Mouse (Mus musculus): Measurements from ENCODE around the gene Rbfox3. TPM values are rescaled to one million over a fixed set of nuclear protein-coding genes. Genes with fewer than 3 reads are reported as not detected.

The Rbfox3 gene
- polyA plus RNA-seq, 1 experiment from 2014 or later: 0.26 TPM

DNA sequence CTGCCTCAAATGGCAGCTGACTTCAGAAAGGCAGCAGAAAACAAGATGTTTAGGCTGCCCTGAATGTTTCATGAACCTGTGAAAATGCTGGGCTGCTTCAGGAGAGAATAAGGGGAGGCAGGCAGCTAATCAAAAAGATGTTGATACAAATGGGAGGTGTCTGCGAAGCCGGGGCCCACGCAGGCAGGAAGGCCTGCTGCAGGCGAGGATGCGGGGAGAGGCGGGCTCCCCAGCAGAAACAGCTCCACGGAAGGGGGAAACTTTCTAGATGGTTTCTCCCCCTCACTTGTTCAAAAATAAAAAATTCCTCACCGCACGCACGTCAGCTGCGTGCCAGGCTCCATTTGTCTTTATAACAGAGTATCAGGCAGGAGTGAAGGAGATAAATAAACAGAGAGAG, 5.7 kb downstream of the Rbfox3 start:
- Histone ChIP-seq H3K27ac (ENCODE audit: poor library complexity, severe bottlenecking) (no peak overlapping the region), H3K36me3 (no peaks in the 10 kb centered on the region), H3K9me3 (replicated peaks) (no peaks in the 10 kb centered on the region), H3K9ac (no peak overlapping the region), H3K27me3 (replicated peaks) (peaks cover 93% of the 10 kb centered on the region), H3K4me1 (replicated peaks) (peaks cover 18% of the 10 kb centered on the region), H3K4me3 (no peak overlapping the region), H3K4me2 (no peak overlapping the region)
- WGBS: 45% methylated on average over 11 of the region's 11 CpGs
- no peak for ATAC-seq (ENCODE audit: insufficient number of reproducible peaks, low FRiP score)

DNA sequence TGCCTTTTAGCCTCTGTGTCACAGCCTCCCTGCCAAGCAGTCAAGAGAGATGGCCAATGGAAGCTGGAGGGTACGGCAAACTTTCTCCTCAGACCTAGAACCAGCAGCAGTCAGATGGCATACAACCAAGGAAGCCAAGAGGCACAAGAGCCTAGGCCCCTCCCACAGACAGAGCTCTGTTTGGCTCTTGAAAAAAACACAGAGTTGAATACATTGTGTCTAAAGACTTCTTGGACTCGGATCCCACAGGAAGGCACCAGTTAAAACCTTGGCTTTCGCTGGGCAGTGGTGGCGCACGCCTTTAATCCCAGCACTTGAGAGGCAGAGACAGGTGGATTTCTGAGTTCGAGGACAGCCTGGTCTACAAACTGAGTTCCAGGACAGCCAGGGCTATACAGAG, 7.1 kb downstream of the Rbfox3 start:
- ATAC-seq (ENCODE audit: insufficient number of reproducible peaks, low FRiP score): no peak

DNA sequence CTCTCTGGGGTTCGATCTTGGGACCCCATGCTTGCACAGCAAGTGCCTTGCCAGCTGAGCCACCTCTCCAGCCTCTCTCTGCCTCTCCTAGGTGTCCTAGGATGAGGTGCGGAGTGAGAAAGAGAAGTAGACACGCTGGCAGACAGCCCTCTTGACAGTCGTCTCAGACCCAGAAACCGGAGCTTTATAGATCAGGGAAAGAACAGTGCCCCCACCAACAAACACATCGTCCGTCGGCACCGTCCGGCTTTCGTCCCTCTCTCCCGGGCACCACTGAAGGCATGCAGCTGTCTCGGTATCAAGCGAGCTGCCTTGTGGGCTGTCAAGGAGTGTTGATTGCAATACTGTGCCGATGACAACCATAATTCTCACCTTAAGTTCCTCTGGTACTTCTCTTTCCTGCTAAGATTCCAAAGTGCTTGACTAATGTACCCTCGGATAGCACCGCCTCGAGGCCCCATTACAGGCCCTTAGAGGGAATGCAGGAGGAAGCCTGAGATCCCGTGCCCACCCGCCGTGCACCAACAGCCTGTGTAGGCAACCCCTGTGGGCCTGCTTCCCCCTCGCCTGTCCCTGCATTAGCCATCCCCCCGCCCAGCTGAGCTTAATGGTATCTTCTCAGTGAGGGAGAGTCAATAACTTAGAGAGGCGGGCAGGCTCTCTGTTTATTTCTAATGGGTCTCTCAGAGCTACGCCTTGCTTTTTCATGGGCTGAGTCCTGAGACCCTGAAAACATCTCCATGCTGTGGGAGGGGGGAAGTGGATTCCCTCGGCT, 11.4 kb downstream of the Rbfox3 start:
- Histone ChIP-seq H3K4me2 (peak overlapping the region; percentile 25), H3K4me3 (no peak overlapping the region), H3K9me3 (replicated peaks) (no peaks in the 10 kb centered on the region), H3K36me3 (no peaks in the 10 kb centered on the region), H3K4me1 (replicated peaks) (peaks cover 6% of the 10 kb centered on the region; the same call in 1 of the 2 replicates), H3K9ac (no peak overlapping the region), H3K27me3 (replicated peaks) (peaks cover 77% of the 10 kb centered on the region), H3K27ac (ENCODE audit: poor library complexity, severe bottlenecking) (no peak overlapping the region)
- ATAC-seq (ENCODE audit: insufficient number of reproducible peaks, low FRiP score): no peak
- 32% methylated on average over 26 of the region's 26 CpGs for WGBS

More for the DNA sequence above, 7.1 kb downstream of the Rbfox3 start:
- 80% methylated on average over 6 of the region's 6 CpGs for WGBS
- Histone ChIP-seq H3K4me2 (no peak overlapping the region), H3K4me1 (replicated peaks) (peaks cover 16% of the 10 kb centered on the region), H3K27ac (ENCODE audit: poor library complexity, severe bottlenecking) (no peak overlapping the region), H3K9ac (no peak overlapping the region), H3K4me3 (no peak overlapping the region), H3K27me3 (replicated peaks) (peaks cover 91% of the 10 kb centered on the region), H3K9me3 (replicated peaks) (no peaks in the 10 kb centered on the region), H3K36me3 (no peaks in the 10 kb centered on the region)

DNA sequence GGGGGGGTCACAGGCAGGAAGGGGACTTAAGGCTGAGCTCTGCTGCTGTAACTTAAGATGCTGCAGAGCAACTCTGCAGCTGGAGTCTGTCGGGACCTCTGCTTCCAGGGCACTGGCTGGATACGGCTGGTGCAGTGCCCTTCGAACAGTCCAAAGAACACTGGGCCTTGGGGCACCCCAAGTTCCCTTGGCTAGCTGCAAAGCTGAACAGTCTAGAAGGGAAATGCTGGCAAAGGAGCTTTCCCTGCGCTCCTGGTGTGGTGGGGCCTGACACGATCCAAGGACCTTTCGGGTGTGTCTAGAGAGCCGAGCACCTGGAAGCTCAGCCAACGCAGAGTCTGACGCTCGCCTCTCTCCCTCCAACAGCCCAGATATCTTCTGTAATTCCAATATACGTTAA, 12.8 kb downstream of the Rbfox3 start:
- no peaks in the 10 kb centered on the region for H3K9me3 ChIP-seq (replicated peaks)
- no peak for ATAC-seq (ENCODE audit: insufficient number of reproducible peaks, low FRiP score)
- no peak overlapping the region for H3K27ac ChIP-seq (ENCODE audit: poor library complexity, severe bottlenecking)
- H3K4me3 ChIP-seq: no peak overlapping the region
- H3K4me2 ChIP-seq: no peak overlapping the region
- WGBS: 76% methylated on average over 11 of the region's 11 CpGs
- peaks cover 66% of the 10 kb centered on the region for H3K27me3 ChIP-seq (replicated peaks)
- no peak overlapping the region for H3K9ac ChIP-seq
- peaks cover 6% of the 10 kb centered on the region; the same call in 1 of the 2 replicates for H3K4me1 ChIP-seq (replicated peaks)
- no peaks in the 10 kb centered on the region for H3K36me3 ChIP-seq

DNA sequence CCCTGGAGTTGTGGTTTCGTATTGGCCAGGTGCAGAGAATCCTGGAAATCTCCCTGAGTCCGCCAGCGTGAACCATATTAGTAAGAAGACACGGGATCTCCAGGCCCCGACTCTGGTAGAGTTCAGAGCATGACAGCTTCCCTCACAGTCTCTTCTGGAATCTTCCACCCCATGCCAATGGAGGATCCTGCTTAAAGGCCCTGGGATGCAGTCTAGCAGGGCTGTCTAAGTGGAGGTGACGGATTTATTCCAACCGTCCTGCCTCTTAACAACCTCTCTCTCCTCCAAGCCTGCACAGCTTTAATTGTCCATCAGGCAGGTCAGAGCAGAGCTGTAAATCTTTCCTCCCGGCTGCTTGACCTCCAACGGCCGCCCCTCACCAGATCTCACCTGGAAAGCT, 13.2 kb downstream of the Rbfox3 start:
- Histone ChIP-seq H3K4me3 (no peak overlapping the region), H3K27ac (ENCODE audit: poor library complexity, severe bottlenecking) (no peak overlapping the region), H3K9me3 (replicated peaks) (no peaks in the 10 kb centered on the region), H3K9ac (no peak overlapping the region), H3K4me2 (no peak overlapping the region), H3K36me3 (no peaks in the 10 kb centered on the region), H3K4me1 (replicated peaks) (peaks cover 6% of the 10 kb centered on the region; the same call in 1 of the 2 replicates), H3K27me3 (replicated peaks) (peaks cover 61% of the 10 kb centered on the region)
- WGBS: 58% methylated on average over 10 of the region's 10 CpGs
- ATAC-seq (ENCODE audit: insufficient number of reproducible peaks, low FRiP score): no peak

DNA sequence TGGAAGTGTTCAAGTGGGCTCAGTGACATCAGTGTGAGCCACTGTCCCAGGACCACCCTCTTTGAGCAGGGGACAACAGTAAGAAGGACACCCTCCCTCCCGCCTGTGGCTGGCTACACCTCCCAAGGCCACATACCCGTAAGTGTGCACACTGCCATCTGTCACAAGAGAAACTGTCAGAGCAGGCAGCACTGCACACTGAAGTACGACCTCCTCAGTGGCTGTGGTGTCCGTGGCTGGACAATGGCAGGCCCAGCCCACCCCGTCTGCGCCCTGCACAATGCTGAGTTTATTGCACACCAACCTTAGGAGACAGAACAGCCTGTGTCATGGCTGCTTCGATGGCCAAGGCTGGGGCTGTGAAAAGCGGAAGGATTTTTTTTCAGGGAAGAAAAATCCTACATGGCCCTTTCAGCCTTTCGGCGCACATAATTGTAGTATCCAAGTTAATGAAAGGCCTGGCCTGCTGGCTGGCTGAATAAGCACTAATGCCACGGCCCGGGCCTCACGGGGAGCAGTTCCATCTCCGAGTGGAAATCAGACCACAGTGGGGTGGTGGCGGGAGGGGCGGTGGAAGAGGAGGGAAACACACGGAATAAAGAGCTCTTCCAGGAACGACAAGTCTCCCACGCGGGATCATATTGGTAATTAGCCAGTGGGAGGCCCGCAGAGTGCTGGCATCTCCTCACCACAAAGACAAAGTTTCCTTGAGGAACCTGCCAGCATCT, 14.1 kb downstream of the Rbfox3 start:
- ATAC-seq (ENCODE audit: insufficient number of reproducible peaks, low FRiP score): no peak
- Histone ChIP-seq H3K36me3 (no peaks in the 10 kb centered on the region), H3K4me1 (replicated peaks) (peaks cover 6% of the 10 kb centered on the region; the same call in 1 of the 2 replicates), H3K9ac (no peak overlapping the region), H3K9me3 (replicated peaks) (no peaks in the 10 kb centered on the region), H3K27me3 (replicated peaks) (peaks cover 55% of the 10 kb centered on the region), H3K4me2 (no peak overlapping the region), H3K4me3 (no peak overlapping the region), H3K27ac (ENCODE audit: poor library complexity, severe bottlenecking) (no peak overlapping the region)
- WGBS: 81% methylated on average over 21 of the region's 21 CpGs

DNA sequence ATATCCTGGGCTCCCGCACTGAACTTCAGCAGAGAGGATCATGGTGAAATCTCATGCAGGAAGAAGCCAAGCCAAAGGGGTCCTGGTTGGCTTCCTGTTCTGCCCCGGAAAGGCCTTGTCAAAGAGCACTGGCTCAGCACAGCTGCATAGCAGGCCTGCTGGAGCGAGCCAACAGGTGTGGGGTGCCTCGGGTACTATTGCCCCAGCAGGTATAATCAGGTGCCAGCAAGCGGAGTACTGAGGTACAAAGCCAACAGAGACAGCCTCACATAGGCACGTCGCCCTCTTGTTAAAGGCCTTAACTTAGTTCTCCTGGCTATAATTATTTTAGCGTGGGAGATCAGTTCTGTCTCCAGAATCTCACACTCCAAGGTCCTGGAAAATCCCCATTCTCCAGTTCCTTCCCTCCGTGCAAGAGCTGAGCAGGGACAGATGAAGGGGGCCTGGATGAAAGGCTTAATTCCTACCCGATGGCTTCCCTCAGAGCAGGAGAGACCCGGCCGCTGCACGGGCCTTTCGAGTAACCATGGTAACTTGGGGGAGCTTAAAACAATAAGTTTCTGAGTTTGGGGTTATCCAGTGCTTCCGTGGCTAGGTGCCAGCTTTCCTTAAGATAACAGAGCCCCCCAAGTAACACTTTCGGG, 15.2 kb downstream of the Rbfox3 start:
- H3K9ac ChIP-seq: no peak overlapping the region
- H3K9me3 ChIP-seq (replicated peaks): no peaks in the 10 kb centered on the region
- H3K4me2 ChIP-seq: no peak overlapping the region
- peaks cover 46% of the 10 kb centered on the region for H3K27me3 ChIP-seq (replicated peaks)
- H3K27ac ChIP-seq (ENCODE audit: poor library complexity, severe bottlenecking): no peak overlapping the region
- H3K4me3 ChIP-seq: no peak overlapping the region
- 72% methylated on average over 16 of the region's 16 CpGs for WGBS
- no peak for ATAC-seq (ENCODE audit: insufficient number of reproducible peaks, low FRiP score)
- peaks cover 6% of the 10 kb centered on the region; the same call in 1 of the 2 replicates for H3K4me1 ChIP-seq (replicated peaks)
- H3K36me3 ChIP-seq: no peaks in the 10 kb centered on the region

DNA sequence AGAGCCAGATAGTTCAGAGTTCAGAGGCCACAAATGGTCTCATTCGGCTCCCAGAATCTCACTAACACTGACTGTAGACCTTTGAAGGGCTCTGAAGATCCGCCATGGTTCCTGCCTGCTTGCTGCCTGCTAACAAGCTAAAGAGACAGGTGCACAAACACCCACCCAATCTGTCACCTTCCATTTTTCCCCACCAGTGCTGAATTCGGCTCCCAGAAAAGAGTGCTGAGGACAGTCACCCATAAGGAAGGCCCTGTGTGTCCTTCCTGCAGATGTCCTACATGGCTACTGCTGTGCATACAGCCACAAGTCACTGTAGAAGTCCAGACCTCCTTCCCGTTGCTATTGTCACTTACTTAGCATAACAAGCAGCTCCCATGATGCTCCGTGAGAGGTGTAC, 16.6 kb downstream of the Rbfox3 start:
- Histone ChIP-seq H3K9me3 (replicated peaks) (no peaks in the 10 kb centered on the region), H3K27me3 (replicated peaks) (peaks cover 38% of the 10 kb centered on the region), H3K4me3 (no peak overlapping the region), H3K4me1 (replicated peaks) (no peaks in the 10 kb centered on the region; the same call in 1 of the 2 replicates), H3K4me2 (no peak overlapping the region), H3K27ac (ENCODE audit: poor library complexity, severe bottlenecking) (no peak overlapping the region), H3K36me3 (no peaks in the 10 kb centered on the region), H3K9ac (no peak overlapping the region)
- 77% methylated on average over 5 of the region's 5 CpGs for WGBS
- no peak for ATAC-seq (ENCODE audit: insufficient number of reproducible peaks, low FRiP score)

DNA sequence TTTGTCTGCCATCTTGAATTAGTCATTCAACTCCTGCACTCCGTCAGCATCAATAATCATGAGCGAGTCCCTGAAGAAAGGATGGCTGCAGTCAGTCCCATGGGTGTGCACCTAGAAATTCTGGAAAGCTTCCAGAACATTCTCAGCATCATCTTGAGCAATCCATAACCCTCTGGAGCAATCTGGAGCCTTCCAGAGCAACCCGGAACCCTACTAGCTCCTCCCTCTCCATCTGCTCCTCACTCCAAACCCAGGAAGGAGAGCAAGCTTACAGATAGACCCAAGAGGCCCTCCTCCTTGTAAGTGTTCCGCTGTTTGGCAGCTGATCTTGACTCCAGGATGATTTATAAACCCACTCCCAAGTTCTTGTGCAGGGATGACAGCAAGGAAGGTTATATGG, 17.2 kb downstream of the Rbfox3 start:
- Histone ChIP-seq H3K9ac (no peak overlapping the region), H3K27me3 (replicated peaks) (peaks cover 38% of the 10 kb centered on the region), H3K27ac (ENCODE audit: poor library complexity, severe bottlenecking) (no peak overlapping the region), H3K4me1 (replicated peaks) (no peaks in the 10 kb centered on the region), H3K4me2 (no peak overlapping the region), H3K4me3 (no peak overlapping the region), H3K9me3 (replicated peaks) (no peaks in the 10 kb centered on the region), H3K36me3 (no peaks in the 10 kb centered on the region)
- WGBS: 74% methylated on average over 4 of the region's 4 CpGs
- no peak for ATAC-seq (ENCODE audit: insufficient number of reproducible peaks, low FRiP score)

DNA sequence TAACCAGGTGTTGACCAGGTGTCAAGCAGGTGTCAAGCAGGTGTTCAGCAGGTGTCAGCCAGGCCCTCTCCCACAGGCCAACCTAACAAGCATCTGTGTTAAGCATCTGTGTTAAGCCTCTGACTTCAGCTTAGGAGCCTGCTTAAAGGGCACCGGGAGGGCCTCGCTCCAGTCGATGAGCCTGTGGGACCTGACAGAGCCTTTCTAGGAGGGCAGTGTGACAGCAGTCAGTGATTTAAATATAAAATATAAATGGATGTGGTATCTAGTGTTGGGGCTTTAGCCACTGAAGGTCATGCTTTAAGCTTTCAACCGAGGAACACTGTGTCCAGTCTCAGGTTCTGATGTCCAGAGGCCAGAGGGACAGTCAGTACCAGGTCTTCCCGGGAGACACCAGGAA, 18.5 kb downstream of the Rbfox3 start:
- ATAC-seq (ENCODE audit: insufficient number of reproducible peaks, low FRiP score): no peak
- Histone ChIP-seq H3K4me2 (no peak overlapping the region), H3K27ac (ENCODE audit: poor library complexity, severe bottlenecking) (no peak overlapping the region), H3K27me3 (replicated peaks) (peaks cover 33% of the 10 kb centered on the region), H3K9me3 (replicated peaks) (no peaks in the 10 kb centered on the region), H3K4me1 (replicated peaks) (no peaks in the 10 kb centered on the region), H3K36me3 (no peaks in the 10 kb centered on the region), H3K9ac (no peak overlapping the region), H3K4me3 (no peak overlapping the region)
- 83% methylated on average over 5 of the region's 5 CpGs for whole genome bisulfite sequencing

DNA sequence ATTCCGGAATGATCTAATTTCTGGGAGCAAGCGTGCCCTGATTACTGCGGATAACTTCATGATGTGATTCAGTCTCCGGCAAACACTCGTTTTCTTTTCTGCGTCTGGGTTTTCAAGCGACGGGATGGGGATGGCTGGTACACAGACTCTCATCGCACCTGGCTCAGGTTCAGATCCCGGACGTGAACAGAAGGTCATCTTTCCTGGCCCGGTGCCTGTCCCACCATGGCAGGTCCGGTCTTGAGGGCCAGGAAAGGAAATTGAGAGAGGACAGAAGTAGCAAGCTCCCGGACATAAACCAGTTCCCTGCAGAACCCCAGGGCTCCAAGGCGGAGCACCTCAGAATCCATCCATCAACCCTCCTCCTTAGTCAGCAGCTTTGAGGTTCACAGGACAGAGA, 19.9 kb downstream of the Rbfox3 start:
- Histone ChIP-seq H3K36me3 (no peaks in the 10 kb centered on the region), H3K27ac (ENCODE audit: poor library complexity, severe bottlenecking) (no peak overlapping the region), H3K9ac (no peak overlapping the region), H3K27me3 (replicated peaks) (peaks cover 24% of the 10 kb centered on the region; the same call in 1 of the 2 replicates), H3K9me3 (replicated peaks) (no peaks in the 10 kb centered on the region; the same call in 1 of the 2 replicates), H3K4me3 (no peak overlapping the region), H3K4me1 (replicated peaks) (no peaks in the 10 kb centered on the region), H3K4me2 (no peak overlapping the region)
- 86% methylated on average over 15 of the region's 15 CpGs for WGBS
- ATAC-seq (ENCODE audit: insufficient number of reproducible peaks, low FRiP score): no peak

Data from heart, embryonic 12.5 days (tissue).